Mouse (Mus musculus) liver, embryonic 14.5 days (tissue): ENCODE data around the gene Stam. TPM values are rescaled to one million over a fixed set of nuclear protein-coding genes. Genes with fewer than 3 reads are reported as not detected.

ENCODE experiments used
- ATAC-seq: fragments of 200-750 bp; cut with Nextera tagmentation; 2 replicates; pipeline ENCODE4 v1.8.0; 2017; ENCODE audit warnings: moderate number of reproducible peaks, mild to moderate bottlenecking, moderate library complexity; ENCODE audit not compliant: insufficient read depth
- DNase-seq, 3 experiments: peaks; one replicate each; pipeline ENCODE4 v3.0.0-alpha.2; 2012 to 2013; ENCODE audit warnings: low read depth in 3 of 3, low spot score in 3 of 3
- H3K27ac ChIP-seq: fragments of 300-500 bp; sonication (generic); 2 replicates; pipeline ENCODE4 v1.5.1; 2014; ENCODE audit warnings: moderate library complexity, mild to moderate bottlenecking, control low read depth, inconsistent platforms
- H3K27me3 ChIP-seq: fragments of 300-500 bp; sonication (generic); 2 replicates; pipeline ENCODE4 v1.6.1; 2014; ENCODE audit warnings: mild to moderate bottlenecking, low read length, moderate library complexity; ENCODE audit not compliant: control insufficient read depth, insufficient read depth
- H3K36me3 ChIP-seq: fragments of 300-500 bp; sonication (generic); replicated peaks from 2 replicates; pipeline ENCODE4 v1.6.1; 2014; ENCODE audit warnings: low read depth; ENCODE audit not compliant: control insufficient read depth, insufficient read depth
- H3K4me1 ChIP-seq, 2 experiments: fragments of 200-500 bp in 1 of 2; fragments of 300-500 bp in 1 of 2; sonication (generic) in 1 of 2; replicated peaks; 2 replicates each; pipeline ENCODE4 v1.6.1; 2012 to 2014; ENCODE audit warnings: antibody characterized with exemption in 1 of 2, inconsistent platforms in 1 of 2, low read length in 1 of 2; ENCODE audit not compliant: control insufficient read depth in 2 of 2, insufficient read depth in 2 of 2
- H3K4me2 ChIP-seq: fragments of 300-500 bp; sonication (generic); 2 replicates; pipeline ENCODE4 v1.6.1; 2014; ENCODE audit warnings: low read depth, mild to moderate bottlenecking, control low read depth, moderate library complexity
- H3K4me3 ChIP-seq, 2 experiments: fragments of 200-500 bp in 1 of 2; fragments of 300-500 bp in 1 of 2; sonication (generic) in 1 of 2; 2 replicates each; pipeline ENCODE4 v1.5.1; 2012 to 2014; ENCODE audit warnings: low read depth in 2 of 2, low read length in 2 of 2, mild to moderate bottlenecking in 2 of 2, control low read depth in 1 of 2, inconsistent platforms in 1 of 2, moderate library complexity in 1 of 2; ENCODE audit not compliant: insufficient read depth in 1 of 2
- H3K9ac ChIP-seq: fragments of 300-500 bp; sonication (generic); replicated peaks from 2 replicates; pipeline ENCODE4 v1.6.1; 2014; ENCODE audit warnings: mild to moderate bottlenecking, control low read depth, moderate library complexity
- H3K9me3 ChIP-seq: fragments of 300-500 bp; sonication (generic); 2 replicates; pipeline ENCODE4 v1.6.1; 2016; ENCODE audit warnings: low read length, mixed read lengths; ENCODE audit not compliant: control insufficient read depth
- CTCF ChIP-seq: IDR thresholded peaks from 2 replicates; pipeline ENCODE4 v1.5.1; 2016; ENCODE audit warnings: antibody characterized with exemption, low read depth, control low read depth
- EP300 ChIP-seq: IDR thresholded peaks from 2 replicates; pipeline ENCODE4 v1.6.1; 2016; ENCODE audit warnings: antibody characterized with exemption, low read depth
- WGBS: fragments of 180-500 bp; shearing (Covaris S2); extraction: QIAGEN DNeasy Blood & Tissue Kit; methylation state at CpG from one replicate; pipeline ENCODE4 v1.1.7; 2014; ENCODE audit not compliant: insufficient replicate concordance; 5-methylcytosine and 5-hydroxymethylcytosine counted together
- polyA plus RNA-seq, 2 experiments: library from polyadenylated mRNA; depleted of rRNA in 1 of 2; stranded (reverse) in 1 of 2; unstranded in 1 of 2; fragments of >200 nt; fragmentation: Nextera tagmentation in 1 of 2; extraction: Ambion mirVana in 1 of 2; gene quantifications; 2 replicates each; pipeline versions ENCODE4 v1.2.1 to v1.2.3; 2012 to 2014

Gene Stam
- polyA plus RNA-seq, 2 experiments, result 10.4 to 24.8 TPM

DNA sequence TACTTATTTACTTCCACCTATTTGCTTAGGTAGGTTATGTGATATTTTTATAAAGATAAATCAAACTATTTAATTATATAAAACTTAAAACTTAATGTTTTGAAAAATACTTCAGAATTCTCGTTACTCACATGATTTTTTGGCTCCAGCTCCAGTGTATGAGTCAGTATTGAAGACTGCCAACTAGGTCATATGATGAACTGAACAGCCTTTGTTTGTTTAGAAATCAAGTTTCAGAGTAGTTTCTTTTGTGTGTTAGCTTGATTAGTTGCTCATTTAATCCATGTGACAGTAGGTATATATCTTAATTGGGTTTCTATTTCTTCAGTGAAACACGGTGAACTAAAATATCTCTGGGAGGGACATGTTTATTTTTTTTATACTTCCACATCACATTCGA is 33.8 kb downstream of the Stam start:
- DNase-seq, result no peak
- WGBS, result 87% methylated on average over 3 of the region's 3 CpGs
- H3K4me3 ChIP-seq, result no peak overlapping the region
- no peak overlapping the region for H3K4me2 ChIP-seq
- TF ChIP-seq EP300 (no peak), CTCF (no peak)
- no peaks in the 10 kb centered on the region for H3K9me3 ChIP-seq
- no peak for ATAC-seq
- no peaks in the 10 kb centered on the region for H3K27me3 ChIP-seq
- no peaks in the 10 kb centered on the region for H3K4me1 ChIP-seq
- H3K36me3 ChIP-seq, result no peaks in the 10 kb centered on the region; the same call in 1 of the 2 replicates
- H3K27ac ChIP-seq, result no peak overlapping the region
- H3K9ac ChIP-seq, result no peak overlapping the region

DNA sequence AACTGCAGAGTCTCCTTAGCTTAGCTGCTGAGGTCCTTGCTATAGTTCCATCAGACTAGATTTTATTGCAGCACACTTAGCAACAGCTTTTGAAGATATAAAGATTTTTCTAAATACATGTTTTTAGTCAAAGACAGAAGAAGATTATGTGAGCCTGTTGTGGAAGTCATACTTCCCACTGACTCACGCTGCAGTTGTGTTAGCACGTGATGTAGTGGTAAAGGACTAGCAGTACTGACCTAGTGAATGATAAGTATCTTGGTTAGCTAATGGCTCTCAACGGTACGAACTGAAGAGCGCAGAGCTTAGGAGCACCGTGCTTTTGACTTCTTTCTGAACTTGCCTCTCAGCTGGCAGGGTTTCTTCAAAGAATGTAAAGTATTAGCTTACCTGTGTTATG is 52.5 kb downstream of the Stam start:
- no peak for ATAC-seq
- TF ChIP-seq CTCF (no peak), EP300 (no peak)
- 74% methylated on average over 6 of the region's 6 CpGs for WGBS
- no peak overlapping the region for H3K4me2 ChIP-seq
- no peak overlapping the region for H3K9ac ChIP-seq
- no peaks in the 10 kb centered on the region for H3K27me3 ChIP-seq
- peaks cover 7% of the 10 kb centered on the region for H3K36me3 ChIP-seq
- H3K9me3 ChIP-seq, result no peaks in the 10 kb centered on the region
- no peak for DNase-seq
- H3K4me3 ChIP-seq, result no peak overlapping the region
- no peaks in the 10 kb centered on the region for H3K4me1 ChIP-seq
- no peak overlapping the region for H3K27ac ChIP-seq

DNA sequence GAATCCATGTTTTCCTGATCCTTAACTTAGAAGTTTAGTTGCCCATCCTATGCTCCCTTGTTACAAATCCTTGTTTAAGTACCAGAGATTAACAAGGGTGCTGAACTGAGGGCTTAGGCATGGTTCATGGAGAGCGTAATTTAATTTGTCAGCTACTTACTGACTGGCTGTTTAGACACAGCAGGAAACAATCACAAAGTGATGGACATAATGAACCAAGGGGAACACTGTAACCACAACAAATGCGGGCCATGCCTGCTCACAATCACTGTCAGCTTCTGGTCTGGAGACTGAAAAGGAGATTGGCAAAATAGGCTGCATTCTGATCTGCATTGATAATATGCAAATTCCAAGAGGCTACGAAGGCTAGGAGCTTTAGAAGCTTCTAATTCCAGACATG is 53.7 kb downstream of the Stam start:
- Histone ChIP-seq H3K36me3 (peaks cover 7% of the 10 kb centered on the region), H3K27ac (no peak overlapping the region), H3K4me3 (no peak overlapping the region), H3K4me1 (no peaks in the 10 kb centered on the region), H3K4me2 (no peak overlapping the region), H3K27me3 (no peaks in the 10 kb centered on the region), H3K9ac (no peak overlapping the region), H3K9me3 (no peaks in the 10 kb centered on the region)
- no peak for DNase-seq
- TF ChIP-seq CTCF (no peak), EP300 (no peak)
- whole genome bisulfite sequencing, result 67% methylated on average over 3 of the region's 3 CpGs
- ATAC-seq, result no peak

DNA sequence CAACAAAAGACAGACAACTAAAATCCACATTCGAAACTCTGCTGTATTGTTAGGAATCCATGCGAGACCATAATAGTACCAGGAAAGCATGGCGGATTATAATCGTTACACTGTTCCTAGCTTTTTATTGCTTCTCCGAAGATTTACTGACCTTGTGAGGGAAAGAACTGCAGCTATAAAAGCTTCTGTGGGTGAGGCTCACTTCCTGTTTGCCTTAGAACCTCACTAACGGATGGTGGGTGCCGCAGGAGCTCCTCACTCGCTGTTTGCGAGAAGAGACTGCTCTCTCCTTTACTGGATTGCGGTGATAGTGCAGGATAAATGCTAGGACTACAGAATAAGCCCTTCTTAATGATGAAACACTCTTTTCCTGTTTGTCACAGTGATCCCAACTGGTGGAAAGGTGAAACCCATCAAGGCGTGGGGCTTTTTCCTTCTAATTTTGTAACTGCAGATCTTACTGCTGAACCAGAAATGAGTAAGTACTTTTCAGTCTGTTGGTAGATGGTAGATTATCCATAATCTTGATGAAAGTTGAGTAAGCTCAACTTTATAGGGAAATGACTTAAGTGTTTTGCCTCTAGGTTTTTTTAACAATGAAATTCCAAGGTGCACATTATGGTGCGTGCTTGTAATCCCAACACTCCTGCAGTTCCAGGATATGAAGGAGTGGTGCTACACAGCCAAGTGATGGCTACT is 56.9 kb downstream of the Stam start:
- H3K36me3 ChIP-seq, result peaks cover 5% of the 10 kb centered on the region
- H3K9ac ChIP-seq, result no peak overlapping the region
- H3K27me3 ChIP-seq, result no peaks in the 10 kb centered on the region
- H3K4me1 ChIP-seq, result no peaks in the 10 kb centered on the region
- no peaks in the 10 kb centered on the region for H3K9me3 ChIP-seq
- H3K27ac ChIP-seq, result no peak overlapping the region
- no peak overlapping the region for H3K4me3 ChIP-seq
- TF ChIP-seq EP300, result no peak
- TF ChIP-seq CTCF, result no peak
- 33% methylated on average over 12 of the region's 12 CpGs for WGBS
- ATAC-seq, result no peak
- H3K4me2 ChIP-seq, result no peak overlapping the region
- no peak for DNase-seq

DNA sequence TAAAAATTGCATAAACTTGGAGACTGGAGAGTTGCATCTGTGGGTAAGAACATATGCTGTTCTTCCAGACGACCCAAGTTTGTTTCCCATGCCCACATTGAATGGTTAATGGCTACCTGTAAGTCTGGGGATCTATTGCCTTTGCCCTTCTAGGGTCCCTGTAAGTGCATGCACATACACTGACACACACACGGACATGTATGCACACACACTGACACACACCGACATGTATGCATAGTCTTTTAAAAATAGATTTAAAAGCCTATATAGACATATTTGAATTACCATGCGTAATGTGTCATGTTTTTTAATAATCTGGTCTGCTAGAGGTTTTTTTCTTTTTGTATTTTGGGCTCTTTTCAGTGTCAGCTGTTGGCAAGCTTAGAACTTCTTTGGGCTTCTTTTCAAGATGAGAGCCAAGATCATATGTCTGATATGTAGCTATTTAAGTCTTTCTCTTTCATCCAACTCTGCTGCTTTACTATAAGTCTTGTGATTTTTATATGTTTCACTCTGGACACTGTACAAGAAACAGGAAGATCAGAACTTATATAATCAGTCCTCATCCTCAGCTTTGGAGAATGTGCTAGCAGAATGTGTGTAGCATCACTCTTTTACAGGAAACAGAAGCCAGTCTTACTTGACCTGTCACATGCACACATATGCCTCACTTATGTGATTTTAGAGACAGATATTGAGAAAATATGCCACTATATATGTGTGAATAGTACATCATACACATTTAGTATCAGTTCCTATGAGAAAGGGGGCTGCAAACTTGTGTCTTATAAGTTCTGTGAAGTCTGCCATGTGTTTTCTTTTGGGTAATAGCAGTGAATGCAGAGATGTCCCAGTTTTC is 58.8 kb downstream of the Stam start:
- Histone ChIP-seq H3K27ac (no peak overlapping the region), H3K4me3 (no peak overlapping the region), H3K9ac (no peak overlapping the region), H3K4me2 (no peak overlapping the region), H3K9me3 (no peaks in the 10 kb centered on the region), H3K4me1 (no peaks in the 10 kb centered on the region), H3K36me3 (peaks cover 4% of the 10 kb centered on the region), H3K27me3 (no peaks in the 10 kb centered on the region)
- DNase-seq (no peak), ATAC-seq (no peak)
- no peak for TF ChIP-seq CTCF
- no peak for TF ChIP-seq EP300
- 75% methylated on average over 4 of the region's 4 CpGs for WGBS
